Mouse (Mus musculus) kidney, adult 2 months (tissue): ENCODE measurements around the gene Padi1. TPM values are rescaled to one million over a fixed set of nuclear protein-coding genes. Genes with fewer than 3 reads are reported as not detected.
A peak's percentile ranks its signal among the peaks of the same experiment; 100 is the strongest.

Experiments
- DNase-seq: peaks from one replicate; pipeline ENCODE4 v3.0.0; 2021
- H3K27ac ChIP-seq: fragments of 200-500 bp; 2 replicates; pipeline ENCODE4 v1.5.1; 2012; ENCODE audit warnings: low read depth, low read length, control low read depth, inconsistent platforms; ENCODE audit not compliant: insufficient read depth
- H3K27me3 ChIP-seq: fragments of 200-500 bp; replicated peaks from 2 replicates; pipeline ENCODE4 v1.6.1; 2012; ENCODE audit warnings: mild to moderate bottlenecking, moderate library complexity, low read length, inconsistent platforms; ENCODE audit not compliant: control insufficient read depth, insufficient read depth
- H3K36me3 ChIP-seq: fragments of 200-500 bp; 2 replicates; pipeline ENCODE4 v1.6.1; 2012; ENCODE audit warnings: mild to moderate bottlenecking, moderate library complexity, low read length, inconsistent platforms; ENCODE audit not compliant: control insufficient read depth, insufficient read depth
- H3K4me1 ChIP-seq: fragments of 200-500 bp; 2 replicates; pipeline ENCODE4 v1.6.1; 2011; ENCODE audit warnings: low read length; ENCODE audit not compliant: control insufficient read depth, insufficient read depth
- H3K4me3 ChIP-seq: fragments of 200-500 bp; 2 replicates; pipeline ENCODE4 v1.5.1; 2011; ENCODE audit warnings: mild to moderate bottlenecking, low read depth, low read length, control low read depth; ENCODE audit not compliant: insufficient read depth
- CTCF ChIP-seq: fragments of 200-500 bp; conservative IDR thresholded peaks from 2 replicates; pipeline ENCODE4 v1.5.1; 2011; ENCODE audit warnings: low read depth, mild to moderate bottlenecking, control low read depth, low read length, moderate library complexity, mixed read lengths; ENCODE audit not compliant: insufficient read depth, insufficient read length
- POLR2A ChIP-seq: fragments of 200-500 bp; IDR thresholded peaks from one replicate; pipeline ENCODE4 v1.6.1; 2011; ENCODE audit warnings: low read depth, low read length, control low read depth
- WGBS: fragments of 180-500 bp; shearing (Covaris S2); methylation state at CpG from one replicate; pipeline ENCODE4 v1.1.7; 2018; 5-methylcytosine and 5-hydroxymethylcytosine counted together
- polyA plus RNA-seq: library from polyadenylated mRNA; depleted of rRNA; stranded (reverse); fragments of >200 nt; gene quantifications from 2 replicates; pipeline ENCODE4 v1.2.3, GENCODE M21; 2012

Gene Padi1
- polyA plus RNA-seq, 1 experiment, result 0.13 TPM

DNA sequence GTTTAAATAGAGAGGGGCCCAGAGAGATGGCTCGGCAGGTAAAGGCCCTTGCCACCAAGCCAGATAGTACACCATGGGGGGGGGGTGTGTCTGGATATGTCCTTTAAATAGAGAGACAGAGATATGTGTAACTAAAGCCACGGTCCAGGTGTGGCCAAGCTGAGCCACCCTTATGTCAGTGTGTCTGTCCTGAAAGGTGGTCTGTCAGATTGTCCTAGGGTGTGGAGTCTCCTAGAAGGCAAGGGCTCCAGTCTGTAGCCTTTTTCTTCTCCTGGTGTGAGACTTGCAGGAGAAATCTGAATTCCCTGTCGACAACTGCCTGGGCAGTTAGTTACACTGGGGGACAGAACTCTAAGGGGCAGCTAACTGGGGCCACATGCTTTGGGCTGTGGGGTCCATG, 34.6 kb upstream of the Padi1 start:
- Histone ChIP-seq H3K4me1 (no peaks in the 10 kb centered on the region), H3K36me3 (no peaks in the 10 kb centered on the region), H3K4me3 (no peak overlapping the region), H3K27me3 (no peaks in the 10 kb centered on the region), H3K27ac (no peak overlapping the region)
- no peak for DNase-seq
- WGBS, result 78% methylated on average over 3 of the region's 3 CpGs
- TF ChIP-seq POLR2A, result no peak
- no peak for TF ChIP-seq CTCF

DNA sequence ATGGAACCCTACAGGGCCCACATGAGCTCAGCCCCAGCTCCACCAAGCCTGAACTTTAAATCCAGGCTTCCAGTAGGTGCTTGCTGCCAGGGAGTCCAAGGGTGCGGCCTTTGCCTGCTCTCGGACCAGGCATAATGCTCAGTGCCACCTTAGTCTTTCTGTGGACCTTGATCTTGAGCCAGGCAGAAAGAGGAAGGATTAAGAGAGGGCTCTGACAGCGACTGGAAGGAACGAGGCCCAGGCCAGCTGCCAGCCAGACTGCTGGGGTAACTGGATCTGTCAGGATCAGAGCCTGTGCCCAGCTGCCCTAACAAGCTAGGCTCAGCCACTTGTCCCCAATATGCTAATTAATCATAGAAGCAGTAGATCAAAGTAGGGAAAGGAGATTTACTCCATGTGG, 34.2 kb upstream of the Padi1 start:
- 30% methylated on average over 4 of the region's 4 CpGs for WGBS
- TF ChIP-seq CTCF (no peak), POLR2A (no peak)
- Histone ChIP-seq H3K27ac (no peak overlapping the region), H3K4me3 (no peak overlapping the region), H3K4me1 (no peaks in the 10 kb centered on the region), H3K36me3 (no peaks in the 10 kb centered on the region), H3K27me3 (no peaks in the 10 kb centered on the region)
- peak; percentile 91 for DNase-seq

DNA sequence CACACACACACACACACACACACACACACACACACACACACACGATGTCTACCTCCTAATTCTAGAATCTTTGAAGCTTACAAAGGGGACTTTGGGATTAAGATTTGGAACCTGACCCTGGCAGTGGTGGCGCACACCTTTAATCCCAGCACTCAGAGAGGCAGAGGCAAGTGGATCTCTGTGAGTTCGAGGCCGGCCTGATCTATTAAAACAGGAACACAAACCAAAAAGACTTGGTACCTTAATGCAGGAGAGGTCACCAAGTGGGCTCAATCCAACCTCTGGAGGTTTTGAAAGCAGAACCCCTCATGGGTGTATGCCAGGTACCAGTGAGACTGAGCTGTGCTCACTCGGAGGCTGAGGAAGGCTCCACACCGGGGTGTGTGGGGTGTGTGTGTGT, 33.5 kb upstream of the Padi1 start:
- Histone ChIP-seq H3K4me1 (no peaks in the 10 kb centered on the region), H3K27ac (no peak overlapping the region), H3K4me3 (no peak overlapping the region), H3K27me3 (no peaks in the 10 kb centered on the region), H3K36me3 (no peaks in the 10 kb centered on the region)
- TF ChIP-seq POLR2A, result no peak
- TF ChIP-seq CTCF, result no peak
- no peak for DNase-seq
- WGBS, result 93% methylated on average over 6 of the region's 6 CpGs

DNA sequence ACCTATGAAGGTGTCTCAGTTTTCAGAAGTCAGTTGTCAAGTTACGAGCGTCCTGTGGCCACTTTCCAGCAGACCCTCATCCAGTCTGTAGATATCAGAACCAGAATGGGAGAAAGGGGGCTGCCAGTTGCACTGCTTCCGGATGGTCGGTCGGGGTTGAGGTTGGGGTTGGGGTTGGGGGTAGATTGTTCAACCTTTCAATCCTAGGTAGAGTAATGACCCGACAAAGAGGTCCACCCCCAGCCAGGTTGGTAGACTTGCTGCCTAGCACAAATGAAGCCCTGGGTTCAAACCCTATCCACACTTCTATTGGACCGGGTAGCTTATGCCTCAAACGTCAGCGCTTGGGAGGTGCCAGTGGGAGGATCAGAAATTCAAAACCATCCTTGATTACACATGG, 33.1 kb upstream of the Padi1 start:
- H3K27me3 ChIP-seq, result no peaks in the 10 kb centered on the region
- H3K4me3 ChIP-seq, result no peak overlapping the region
- no peak for TF ChIP-seq POLR2A
- no peak for TF ChIP-seq CTCF
- no peak overlapping the region for H3K27ac ChIP-seq
- H3K36me3 ChIP-seq, result no peaks in the 10 kb centered on the region
- H3K4me1 ChIP-seq, result no peaks in the 10 kb centered on the region
- DNase-seq, result no peak
- WGBS, result 91% methylated on average over 9 of the region's 9 CpGs

DNA sequence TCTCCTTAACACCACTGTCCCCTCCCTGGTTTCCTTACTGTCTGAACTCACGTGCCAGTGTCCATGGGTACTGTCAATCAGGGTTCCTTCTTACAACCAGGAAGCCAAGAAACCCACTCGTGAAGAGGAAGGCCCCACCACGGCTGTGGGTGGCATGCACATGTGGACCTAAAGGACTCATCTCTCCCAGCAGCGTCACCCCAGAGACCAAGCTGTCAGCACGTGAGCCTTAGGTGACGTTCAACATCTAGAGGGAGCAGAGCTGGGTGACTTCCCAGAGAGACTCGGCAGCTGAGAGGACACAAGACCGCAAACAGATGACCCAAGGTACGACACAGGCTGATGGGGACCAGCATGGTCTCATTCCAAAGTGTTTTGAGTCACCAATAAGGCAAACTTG, 31.9 kb upstream of the Padi1 start:
- no peaks in the 10 kb centered on the region for H3K27me3 ChIP-seq

DNA sequence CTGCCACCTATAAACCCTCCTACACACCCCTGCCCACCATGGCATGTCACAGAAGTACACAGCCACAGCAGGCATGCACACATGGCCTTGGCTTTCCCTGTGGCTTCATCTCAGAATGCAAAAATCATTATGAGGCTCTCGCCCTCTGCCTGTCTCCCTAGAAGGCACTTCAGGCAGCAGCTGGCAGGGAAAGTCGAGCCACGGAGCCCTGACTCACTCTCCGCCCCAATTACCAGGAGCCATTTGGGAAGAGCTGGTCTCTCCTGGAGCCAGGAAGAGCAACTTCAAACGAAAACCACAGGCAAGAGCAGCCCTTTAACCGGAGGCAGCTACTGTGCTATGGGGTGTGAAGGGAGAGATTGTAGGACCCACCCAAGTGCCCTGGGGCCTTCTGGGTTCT, 31.1 kb upstream of the Padi1 start:
- Histone ChIP-seq H3K4me1 (no peaks in the 10 kb centered on the region), H3K27ac (no peak overlapping the region), H3K27me3 (no peaks in the 10 kb centered on the region), H3K36me3 (no peaks in the 10 kb centered on the region), H3K4me3 (no peak overlapping the region)
- 42% methylated on average over 6 of the region's 6 CpGs for WGBS
- TF ChIP-seq CTCF (no peak), POLR2A (no peak)
- DNase-seq, result no peak

More for the DNA sequence above, 31.9 kb upstream of the Padi1 start:
- DNase-seq, result no peak
- Histone ChIP-seq H3K4me3 (no peak overlapping the region), H3K27ac (no peak overlapping the region), H3K36me3 (no peaks in the 10 kb centered on the region), H3K4me1 (no peaks in the 10 kb centered on the region)
- TF ChIP-seq POLR2A (no peak), CTCF (no peak)
- 83% methylated on average over 9 of the region's 9 CpGs for WGBS

DNA sequence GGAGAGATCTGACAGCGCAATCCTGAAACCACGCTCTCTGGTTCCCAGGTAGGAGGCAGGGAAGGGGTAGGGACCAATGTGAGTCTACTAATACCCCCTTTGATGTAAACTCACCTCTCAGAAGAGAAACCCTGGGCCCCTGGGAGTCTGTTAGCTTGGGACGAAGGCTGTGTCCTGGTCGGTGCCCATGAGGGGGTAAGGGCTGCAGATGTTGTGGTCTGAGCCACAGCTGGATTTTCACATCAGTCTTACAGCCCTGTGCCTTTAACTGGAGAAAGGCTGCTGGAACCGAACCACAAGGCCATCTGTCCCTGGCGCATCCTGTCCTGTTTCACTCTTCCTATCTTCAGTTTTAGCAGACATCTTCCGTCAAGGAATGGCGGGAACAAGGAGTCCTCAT, 30.6 kb upstream of the Padi1 start:
- DNase-seq, result no peak
- Histone ChIP-seq H3K4me1 (no peaks in the 10 kb centered on the region), H3K36me3 (no peaks in the 10 kb centered on the region), H3K4me3 (no peak overlapping the region), H3K27ac (no peak overlapping the region), H3K27me3 (no peaks in the 10 kb centered on the region)
- 88% methylated on average over 8 of the region's 8 CpGs for WGBS
- TF ChIP-seq CTCF (no peak), POLR2A (no peak)

DNA sequence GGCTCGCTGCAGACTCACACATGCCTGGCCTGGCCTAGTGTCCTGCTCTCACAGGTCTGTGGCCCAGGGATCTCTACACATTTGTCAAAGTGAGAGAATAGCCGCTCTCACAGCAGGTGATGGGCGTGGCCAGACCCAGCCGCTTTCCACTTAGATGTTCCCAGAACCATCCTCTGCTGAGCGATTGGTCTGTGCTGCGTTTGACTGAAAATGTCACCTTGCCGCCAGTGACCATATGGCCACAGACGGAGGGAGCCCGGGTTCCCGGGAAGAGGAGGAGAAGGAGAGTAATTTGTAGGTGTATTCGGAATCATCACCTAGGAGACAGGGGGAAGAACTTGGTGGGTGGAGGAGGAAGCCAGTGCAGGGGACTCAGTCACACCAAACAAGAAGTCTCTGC, 27.4 kb upstream of the Padi1 start:
- Histone ChIP-seq H3K36me3 (no peaks in the 10 kb centered on the region), H3K4me1 (no peaks in the 10 kb centered on the region), H3K27me3 (no peaks in the 10 kb centered on the region), H3K4me3 (no peak overlapping the region), H3K27ac (no peak overlapping the region)
- WGBS, result 63% methylated on average over 11 of the region's 11 CpGs
- TF ChIP-seq CTCF, result no peak
- no peak for TF ChIP-seq POLR2A
- DNase-seq, result no peak
